Mouse (Mus musculus) liver, adult 2 months (tissue): ENCODE measurements around the gene Tlr9.

ENCODE experiments used
- CTCF ChIP-seq: fragments of 200-500 bp; IDR thresholded peaks from 2 replicates; pipeline ENCODE4 v1.5.1; 2011; ENCODE audit warnings: low read depth, low read length, control low read depth
- POLR2A ChIP-seq: fragments of 200-500 bp; IDR thresholded peaks from 2 replicates; pipeline ENCODE4 v1.6.1; 2011; ENCODE audit warnings: low read length, control low read depth; ENCODE audit not compliant: insufficient read depth; ENCODE audit errors: extremely low read depth

- TF ChIP-seq CTCF: no peak
- no peak for TF ChIP-seq POLR2A
Observed at GRCm38 (mm10) chr9:106227790-106228429, 5.5 kb downstream of the Tlr9 start.
